Mouse (Mus musculus): ENCODE measurements around the gene Stx16. TPM values are rescaled to one million over a fixed set of nuclear protein-coding genes. Genes with fewer than 3 reads are reported as not detected.

The Stx16 gene
- polyA plus RNA-seq, 1 experiment, result 55.6 TPM

GRCm38 (mm10) chr2:174112931-174113330 lies 36.8 kb downstream of the Stx16 start:
- no peak for DNase-seq (ENCODE audit: low read depth)
- TF ChIP-seq POLR2A (IDR thresholded peaks at IDR 0.05; ENCODE audit: borderline replicate concordance, extremely low read depth, insufficient read depth, insufficient read length, poor library complexity, severe bottlenecking), result no peak
- no peak for TF ChIP-seq CTCF (IDR thresholded peaks at IDR 0.05; ENCODE audit: borderline replicate concordance, extremely low read depth, insufficient read depth, insufficient read length)

GRCm38 (mm10) chr2:174114148-174114864 lies 38.2 kb downstream of the Stx16 start:
- DNase-seq (ENCODE audit: low read depth), result no peak

GRCm38 (mm10) chr2:174116929-174117328 lies 40.8 kb downstream of the Stx16 start:
- TF ChIP-seq POLR2A (IDR thresholded peaks at IDR 0.05; ENCODE audit: borderline replicate concordance, extremely low read depth, insufficient read depth, insufficient read length, poor library complexity, severe bottlenecking), result no peak
- TF ChIP-seq CTCF (IDR thresholded peaks at IDR 0.05; ENCODE audit: borderline replicate concordance, extremely low read depth, insufficient read depth, insufficient read length), result no peak
- DNase-seq (ENCODE audit: low read depth), result peak; percentile 41

More at GRCm38 (mm10) chr2:174114148-174114864, 38.2 kb downstream of the Stx16 start:
- no peak for TF ChIP-seq POLR2A (IDR thresholded peaks at IDR 0.05; ENCODE audit: borderline replicate concordance, extremely low read depth, insufficient read depth, insufficient read length, poor library complexity, severe bottlenecking)
- TF ChIP-seq CTCF (IDR thresholded peaks at IDR 0.05; ENCODE audit: borderline replicate concordance, extremely low read depth, insufficient read depth, insufficient read length), result no peak

GRCm38 (mm10) chr2:174118141-174118540 lies 42.0 kb downstream of the Stx16 start:
- TF ChIP-seq POLR2A (IDR thresholded peaks at IDR 0.05; ENCODE audit: borderline replicate concordance, extremely low read depth, insufficient read depth, insufficient read length, poor library complexity, severe bottlenecking), result no peak
- TF ChIP-seq CTCF (IDR thresholded peaks at IDR 0.05; ENCODE audit: borderline replicate concordance, extremely low read depth, insufficient read depth, insufficient read length), result peak; percentile 60; the same call in 1 of the 2 replicates
- peak; percentile 81 for DNase-seq (ENCODE audit: low read depth)

- TF ChIP-seq CTCF (IDR thresholded peaks at IDR 0.05; ENCODE audit: borderline replicate concordance, extremely low read depth, insufficient read depth, insufficient read length), result no peak
- TF ChIP-seq POLR2A (IDR thresholded peaks at IDR 0.05; ENCODE audit: borderline replicate concordance, extremely low read depth, insufficient read depth, insufficient read length, poor library complexity, severe bottlenecking), result no peak
- no peak for DNase-seq (ENCODE audit: low read depth)
These were observed 43.2 kb downstream of the Stx16 start for GRCm38 (mm10) chr2:174119259-174119658.

- no peak for TF ChIP-seq CTCF (IDR thresholded peaks at IDR 0.05; ENCODE audit: borderline replicate concordance, extremely low read depth, insufficient read depth, insufficient read length)
- TF ChIP-seq POLR2A (IDR thresholded peaks at IDR 0.05; ENCODE audit: borderline replicate concordance, extremely low read depth, insufficient read depth, insufficient read length, poor library complexity, severe bottlenecking), result no peak
- no peak for DNase-seq (ENCODE audit: low read depth)
These were observed 44.5 kb downstream of the Stx16 start for GRCm38 (mm10) chr2:174120631-174121030.

GRCm38 (mm10) chr2:174121411-174121947 lies 45.4 kb downstream of the Stx16 start:
- TF ChIP-seq POLR2A (IDR thresholded peaks at IDR 0.05; ENCODE audit: borderline replicate concordance, extremely low read depth, insufficient read depth, insufficient read length, poor library complexity, severe bottlenecking) (no peak), CTCF (IDR thresholded peaks at IDR 0.05; ENCODE audit: borderline replicate concordance, extremely low read depth, insufficient read depth, insufficient read length) (no peak)
- no peak for DNase-seq (ENCODE audit: low read depth)

- no peak for TF ChIP-seq CTCF (IDR thresholded peaks at IDR 0.05; ENCODE audit: borderline replicate concordance, extremely low read depth, insufficient read depth, insufficient read length)
- TF ChIP-seq POLR2A (IDR thresholded peaks at IDR 0.05; ENCODE audit: borderline replicate concordance, extremely low read depth, insufficient read depth, insufficient read length, poor library complexity, severe bottlenecking), result no peak
- no peak for DNase-seq (ENCODE audit: low read depth)
These were observed 46.2 kb downstream of the Stx16 start for GRCm38 (mm10) chr2:174122331-174122730.

GRCm38 (mm10) chr2:174123731-174124130 lies 47.6 kb downstream of the Stx16 start:
- TF ChIP-seq CTCF (IDR thresholded peaks at IDR 0.05; ENCODE audit: borderline replicate concordance, extremely low read depth, insufficient read depth, insufficient read length) (no peak), POLR2A (IDR thresholded peaks at IDR 0.05; ENCODE audit: borderline replicate concordance, extremely low read depth, insufficient read depth, insufficient read length, poor library complexity, severe bottlenecking) (no peak)
- no peak for DNase-seq (ENCODE audit: low read depth)

- peak; percentile 88 for DNase-seq (ENCODE audit: low read depth)
- TF ChIP-seq CTCF (IDR thresholded peaks at IDR 0.05; ENCODE audit: borderline replicate concordance, extremely low read depth, insufficient read depth, insufficient read length) (no peak), POLR2A (IDR thresholded peaks at IDR 0.05; ENCODE audit: borderline replicate concordance, extremely low read depth, insufficient read depth, insufficient read length, poor library complexity, severe bottlenecking) (no peak)
These were observed 50.6 kb downstream of the Stx16 start for GRCm38 (mm10) chr2:174126522-174127375.

- no peak for DNase-seq (ENCODE audit: low read depth)
- TF ChIP-seq CTCF (IDR thresholded peaks at IDR 0.05; ENCODE audit: borderline replicate concordance, extremely low read depth, insufficient read depth, insufficient read length), result no peak
- no peak for TF ChIP-seq POLR2A (IDR thresholded peaks at IDR 0.05; ENCODE audit: borderline replicate concordance, extremely low read depth, insufficient read depth, insufficient read length, poor library complexity, severe bottlenecking)
These were observed 51.2 kb downstream of the Stx16 start for GRCm38 (mm10) chr2:174127376-174127713.

Data from brain, embryonic 14.5 days (tissue).